Mouse (Mus musculus) MEL (cell line): ENCODE measurements around the gene Calb2. TPM values are rescaled to one million over a fixed set of nuclear protein-coding genes. Genes with fewer than 3 reads are reported as not detected.
A peak's percentile ranks its signal among the peaks of the same experiment; 100 is the strongest.

Experiments
- DNase-seq: peaks from one replicate; pipeline ENCODE4 v3.0.0; 2011; ENCODE audit warnings: low read depth, low spot score
- H3K27ac ChIP-seq: 2 replicates; pipeline ENCODE4 v1.5.1; 2012; ENCODE audit warnings: low read depth, mild to moderate bottlenecking, control low read depth, low read length, moderate library complexity; ENCODE audit not compliant: control insufficient read depth
- H3K27me3 ChIP-seq, 2 experiments: fragments of 150-350 bp in 1 of 2; sonication (generic) in 1 of 2; 2 replicates each; pipeline ENCODE4 v1.6.1; 2012; ENCODE audit warnings: low read length in 2 of 2, mild to moderate bottlenecking in 2 of 2, improper control_type of control experiment in 1 of 2, moderate library complexity in 1 of 2; ENCODE audit not compliant: insufficient read depth in 2 of 2, control insufficient read depth in 1 of 2
- H3K36me3 ChIP-seq, 2 experiments: 2 replicates each; pipeline ENCODE4 v1.6.1; 2012 to 2014; ENCODE audit warnings: low read length in 2 of 2, improper control_type of control experiment in 1 of 2, inconsistent platforms in 1 of 2, mild to moderate bottlenecking in 1 of 2; ENCODE audit not compliant: insufficient read depth in 2 of 2, control insufficient read depth in 1 of 2
- H3K4me1 ChIP-seq, 2 experiments: fragments of 150-350 bp in 1 of 2; sonication (generic) in 1 of 2; 2 replicates each; pipeline ENCODE4 v1.6.1; 2012; ENCODE audit warnings: low read length in 2 of 2, improper control_type of control experiment in 1 of 2, mild to moderate bottlenecking in 1 of 2; ENCODE audit not compliant: insufficient read depth in 2 of 2, control insufficient read depth in 1 of 2
- H3K4me3 ChIP-seq, 2 experiments: fragments of 150-350 bp in 1 of 2; sonication (generic) in 1 of 2; 2 replicates each; pipeline ENCODE4 v1.5.1; 2012; ENCODE audit warnings: low read depth in 2 of 2, low read length in 2 of 2, mild to moderate bottlenecking in 2 of 2, moderate library complexity in 2 of 2, control low read depth in 1 of 2, improper control_type of control experiment in 1 of 2; ENCODE audit not compliant: control insufficient read depth in 1 of 2, insufficient read depth in 1 of 2
- H3K79me2 ChIP-seq: 2 replicates; pipeline ENCODE4 v1.6.1; 2012; ENCODE audit warnings: mild to moderate bottlenecking, low read length, moderate library complexity; ENCODE audit not compliant: control insufficient read depth, poor library complexity, insufficient read depth
- H3K9ac ChIP-seq: 2 replicates; pipeline ENCODE4 v1.6.1; 2012; ENCODE audit warnings: low read depth, mild to moderate bottlenecking, control low read depth, low read length, moderate library complexity; ENCODE audit not compliant: control insufficient read depth, poor library complexity, severe bottlenecking
- H3K9me3 ChIP-seq: fragments of 150-350 bp; sonication (generic); replicated peaks from 2 replicates; pipeline ENCODE4 v1.6.1; 2012; ENCODE audit warnings: mild to moderate bottlenecking, low read length, improper control_type of control experiment, moderate library complexity; ENCODE audit not compliant: insufficient read depth
- BHLHE40 ChIP-seq: IDR thresholded peaks from 2 replicates; pipeline ENCODE4 v1.6.1; 2012; ENCODE audit warnings: low read depth, mild to moderate bottlenecking, inconsistent platforms, low read length, improper control_type of control experiment, borderline replicate concordance
- CHD1 ChIP-seq: IDR thresholded peaks from 2 replicates; pipeline ENCODE4 v1.6.1; 2012; ENCODE audit warnings: low read depth, mild to moderate bottlenecking, inconsistent platforms, low read length, improper control_type of control experiment
- CTCF ChIP-seq, 3 experiments: IDR thresholded peaks in 2 of 3; conservative IDR thresholded peaks in 1 of 3; 2 replicates each; pipeline ENCODE4 v1.5.1; 2011 to 2012; ENCODE audit warnings: low read length in 3 of 3, low read depth in 2 of 3, mild to moderate bottlenecking in 2 of 3, improper control_type of control experiment in 1 of 3, inconsistent platforms in 1 of 3, mixed read lengths in 1 of 3, moderate library complexity in 1 of 3; ENCODE audit not compliant: control insufficient read depth in 1 of 3, insufficient read depth in 1 of 3, poor library complexity in 1 of 3, severe bottlenecking in 1 of 3
- ETS1 ChIP-seq: IDR thresholded peaks from 2 replicates; pipeline ENCODE4 v1.6.1; 2012; ENCODE audit warnings: low read depth, mild to moderate bottlenecking, inconsistent platforms, low read length, improper control_type of control experiment, moderate library complexity
- GATA1 ChIP-seq: IDR thresholded peaks from 2 replicates; pipeline ENCODE4 v1.6.1; 2011; ENCODE audit warnings: low read depth, low read length, improper control_type of control experiment
- HCFC1 ChIP-seq: IDR thresholded peaks from 2 replicates; pipeline ENCODE4 v1.6.1; 2012; ENCODE audit warnings: low read depth, mild to moderate bottlenecking, inconsistent platforms, low read length, improper control_type of control experiment, moderate library complexity
- JUND ChIP-seq: IDR thresholded peaks from 2 replicates; pipeline ENCODE4 v1.6.1; 2011; ENCODE audit warnings: low read depth, mild to moderate bottlenecking, improper control_type of control experiment, low read length
- MAX ChIP-seq: IDR thresholded peaks from 2 replicates; pipeline ENCODE4 v1.6.1; 2011; ENCODE audit warnings: low read length, improper control_type of control experiment
- MAZ ChIP-seq: IDR thresholded peaks from 2 replicates; pipeline ENCODE4 v1.6.1; 2012; ENCODE audit warnings: low read depth, mild to moderate bottlenecking, inconsistent platforms, low read length, improper control_type of control experiment
- MYB ChIP-seq: IDR thresholded peaks from 2 replicates; pipeline ENCODE4 v1.6.1; 2011; ENCODE audit warnings: mild to moderate bottlenecking, low read depth, low read length, improper control_type of control experiment
- NRF1 ChIP-seq: IDR thresholded peaks from 2 replicates; pipeline ENCODE4 v1.6.1; 2014; ENCODE audit warnings: low read depth, mild to moderate bottlenecking, inconsistent platforms, low read length, improper control_type of control experiment, moderate library complexity; ENCODE audit not compliant: poor library complexity, insufficient read depth, severe bottlenecking
- POLR2AphosphoS2 ChIP-seq: IDR thresholded peaks from 2 replicates; pipeline ENCODE4 v1.6.1; 2011; ENCODE audit warnings: low read length, improper control_type of control experiment
- POLR2AphosphoS5 ChIP-seq: IDR thresholded peaks from 2 replicates; pipeline ENCODE4 v1.6.1; 2012; ENCODE audit warnings: low read depth, borderline replicate concordance, mild to moderate bottlenecking, inconsistent platforms, low read length, moderate library complexity, mixed read lengths
- RAD21 ChIP-seq: IDR thresholded peaks from 2 replicates; pipeline ENCODE4 v1.6.1; 2011; ENCODE audit warnings: mild to moderate bottlenecking, low read depth, low read length, improper control_type of control experiment
- TCF12 ChIP-seq: IDR thresholded peaks from 2 replicates; pipeline ENCODE4 v1.6.1; 2014; ENCODE audit warnings: low read depth, mild to moderate bottlenecking, inconsistent platforms, low read length, improper control_type of control experiment, moderate library complexity
- USF2 ChIP-seq, 2 experiments: IDR thresholded peaks; 2 replicates each; pipeline ENCODE4 v1.6.1; 2011 to 2012; ENCODE audit warnings: improper control_type of control experiment in 2 of 2, low read length in 2 of 2, borderline replicate concordance in 1 of 2, inconsistent platforms in 1 of 2, low read depth in 1 of 2, mild to moderate bottlenecking in 1 of 2; ENCODE audit not compliant: insufficient read depth in 1 of 2
- polyA plus RNA-seq, 2 experiments: library from polyadenylated mRNA; stranded (reverse) in 1 of 2; unstranded in 1 of 2; fragments of >175 nt in 1 of 2; fragments of >200 nt in 1 of 2; gene quantifications; 2 replicates each; pipeline versions ENCODE4 v1.2.1 to v1.2.4; 2012; ENCODE audit warnings: low replicate concordance in 2 of 2, low read depth in 1 of 2; ENCODE audit not compliant: insufficient read length in 2 of 2, insufficient read depth in 1 of 2, missing spikeins in 1 of 2
- total RNA-seq: library from RNA; depleted of rRNA; stranded (reverse); fragments of 300-350 nt; gene quantifications from 2 replicates; pipeline ENCODE4 v1.2.3, GENCODE M21; 2012

The Calb2 gene
- total and polyA plus RNA-seq, 3 experiments: 0.12 to 0.82 TPM; not detected in 1

GRCm38 (mm10) chr8:110201806-110202205 lies 33.8 kb upstream of the Calb2 start:
- Histone ChIP-seq H3K27me3 (no peaks in the 10 kb centered on the region), H3K79me2 (no peaks in the 10 kb centered on the region), H3K4me3 (no peak overlapping the region), H3K9me3 (no peaks in the 10 kb centered on the region), H3K27ac (no peak overlapping the region), H3K36me3 (no peaks in the 10 kb centered on the region), H3K9ac (no peak overlapping the region), H3K4me1 (no peaks in the 10 kb centered on the region)
- TF ChIP-seq CTCF (IDR thresholded peaks at IDR 0.05 in 2 of 3, conservative IDR thresholded peaks at IDR 0.05 in 1 of 3; ENCODE audit: control insufficient read depth in 1 of 3, insufficient read depth in 1 of 3, low read depth in 2 of 3, low read length in 3 of 3, poor library complexity in 1 of 3, severe bottlenecking in 1 of 3): peak; percentile 2 to 40 (median 14); a peak in 3 of 6 replicates
- TF ChIP-seq MYB: no peak
- TF ChIP-seq GATA1: no peak
- DNase-seq: no peak

GRCm38 (mm10) chr8:110196678-110197077 lies 28.7 kb upstream of the Calb2 start:
- H3K9ac ChIP-seq: no peak overlapping the region
- H3K27me3 ChIP-seq: no peaks in the 10 kb centered on the region
- no peak overlapping the region for H3K4me3 ChIP-seq
- no peaks in the 10 kb centered on the region for H3K4me1 ChIP-seq
- H3K9me3 ChIP-seq: no peaks in the 10 kb centered on the region
- H3K79me2 ChIP-seq: no peaks in the 10 kb centered on the region
- DNase-seq: peak; percentile 62
- no peak overlapping the region for H3K27ac ChIP-seq
- H3K36me3 ChIP-seq: no peaks in the 10 kb centered on the region
- TF ChIP-seq POLR2AphosphoS2: no peak
- TF ChIP-seq POLR2AphosphoS5: no peak
- no peak for TF ChIP-seq CTCF (IDR thresholded peaks at IDR 0.05 in 2 of 3, conservative IDR thresholded peaks at IDR 0.05 in 1 of 3; ENCODE audit: control insufficient read depth in 1 of 3, insufficient read depth in 1 of 3, low read depth in 2 of 3, low read length in 3 of 3, poor library complexity in 1 of 3, severe bottlenecking in 1 of 3)
- TF ChIP-seq USF2 (IDR thresholded peaks at IDR 0.05; ENCODE audit: borderline replicate concordance in 1 of 2, insufficient read depth in 1 of 2, low read depth in 1 of 2, low read length in 2 of 2): no peak
- no peak for TF ChIP-seq MAX
- TF ChIP-seq HCFC1: no peak
- TF ChIP-seq TCF12: no peak
- no peak for TF ChIP-seq NRF1
- no peak for TF ChIP-seq RAD21
- TF ChIP-seq JUND: no peak
- no peak for TF ChIP-seq BHLHE40
- TF ChIP-seq CHD1: no peak
- no peak for TF ChIP-seq MAZ
- no peak for TF ChIP-seq ETS1
